Mouse (Mus musculus) embryonic facial prominence, embryonic 12.5 days (tissue): ENCODE data around the gene Ikzf1. TPM values are rescaled to one million over a fixed set of nuclear protein-coding genes. Genes with fewer than 3 reads are reported as not detected.

Source experiments
- ATAC-seq: fragments of 200-750 bp; cut with Nextera tagmentation; 2 replicates; pipeline ENCODE4 v1.8.0; 2017; ENCODE audit not compliant: insufficient number of reproducible peaks, insufficient read depth, low FRiP score, low TSS enrichment
- H3K27ac ChIP-seq: fragments of 300-500 bp; sonication (generic); 2 replicates; pipeline ENCODE4 v1.5.1; 2016; ENCODE audit warnings: mild to moderate bottlenecking
- H3K27me3 ChIP-seq: fragments of 300-500 bp; sonication (generic); 2 replicates; pipeline ENCODE4 v1.6.1; 2016; ENCODE audit warnings: mild to moderate bottlenecking, moderate library complexity
- H3K36me3 ChIP-seq: fragments of 300-500 bp; sonication (generic); 2 replicates; pipeline ENCODE4 v1.6.1; 2016; ENCODE audit warnings: mild to moderate bottlenecking
- H3K4me1 ChIP-seq: fragments of 300-500 bp; sonication (generic); 2 replicates; pipeline ENCODE4 v1.6.1; 2016
- H3K4me2 ChIP-seq: fragments of 300-500 bp; sonication (generic); replicated peaks from 2 replicates; pipeline ENCODE4 v1.6.1; 2016; ENCODE audit warnings: mild to moderate bottlenecking, moderate library complexity
- H3K4me3 ChIP-seq: fragments of 300-500 bp; sonication (generic); 2 replicates; pipeline ENCODE4 v1.5.1; 2016; ENCODE audit warnings: mild to moderate bottlenecking
- H3K9ac ChIP-seq: fragments of 300-500 bp; sonication (generic); 2 replicates; pipeline ENCODE4 v1.6.1; 2016; ENCODE audit warnings: mild to moderate bottlenecking, moderate library complexity
- H3K9me3 ChIP-seq: fragments of 300-500 bp; sonication (generic); 2 replicates; pipeline ENCODE4 v1.6.1; 2016; ENCODE audit warnings: mild to moderate bottlenecking, moderate library complexity
- WGBS: fragments of 180-500 bp; shearing (Covaris S2); methylation state at CpG from one replicate; pipeline ENCODE4 v1.1.7; 2016; 5-methylcytosine and 5-hydroxymethylcytosine counted together
- polyA plus RNA-seq: library from polyadenylated mRNA; unstranded; fragments of >200 nt; fragmentation: Nextera tagmentation; extraction: Ambion mirVana; gene quantifications from 2 replicates; pipeline ENCODE4 v1.2.1, GENCODE M21; 2016

Gene Ikzf1
- polyA plus RNA-seq, 1 experiment from 2014 or later: 0.84 TPM

DNA sequence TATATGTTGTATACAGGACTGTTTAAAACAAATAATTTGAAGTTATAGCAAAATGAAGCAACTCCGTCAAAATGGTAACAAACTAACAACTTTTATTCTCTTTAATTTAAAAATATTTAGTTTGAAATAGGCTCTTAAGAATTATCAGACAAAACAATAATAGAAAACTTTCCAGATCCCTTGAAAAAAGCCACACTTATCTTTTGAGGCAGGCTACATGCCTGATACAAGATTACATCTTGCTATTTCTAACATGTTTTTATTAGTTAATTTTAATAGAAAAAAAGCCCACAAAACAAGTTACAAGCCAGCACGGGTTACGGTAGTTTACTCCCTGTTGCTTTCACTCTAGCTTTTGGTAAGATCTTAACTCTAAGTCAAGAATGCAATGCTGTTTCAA lies 115.5 kb downstream of the Ikzf1 start:
- no peak for ATAC-seq
- H3K36me3 ChIP-seq: peaks cover 52% of the 10 kb centered on the region

DNA sequence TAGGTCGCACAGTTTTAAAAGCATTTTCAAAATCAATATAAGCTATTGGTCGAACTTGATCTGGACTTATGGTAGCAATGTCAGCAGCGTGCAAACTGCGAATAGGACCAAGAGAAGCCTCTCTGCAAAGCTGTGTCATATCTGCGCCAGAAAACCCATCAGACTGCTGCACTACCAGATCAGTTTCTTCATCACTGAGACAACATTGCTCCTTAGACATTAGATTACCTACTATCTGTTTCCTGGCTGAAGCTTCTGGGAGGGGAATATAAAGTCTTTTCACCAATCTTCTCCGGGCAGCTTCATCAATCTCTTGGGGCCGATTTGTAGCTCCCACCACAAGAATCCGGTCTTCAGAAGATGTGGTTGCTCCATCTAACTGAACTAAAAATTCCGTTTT lies 116.3 kb downstream of the Ikzf1 start:
- no peak overlapping the region for H3K27ac ChIP-seq
- no peak for ATAC-seq
- H3K4me3 ChIP-seq: no peak overlapping the region
- H3K9ac ChIP-seq: no peak overlapping the region
- H3K36me3 ChIP-seq: peaks cover 55% of the 10 kb centered on the region
- H3K4me1 ChIP-seq: no peaks in the 10 kb centered on the region
- H3K9me3 ChIP-seq: no peaks in the 10 kb centered on the region
- H3K4me2 ChIP-seq: no peak overlapping the region
- H3K27me3 ChIP-seq: no peaks in the 10 kb centered on the region
- WGBS: 94% methylated on average over 9 of the region's 9 CpGs

More for the DNA sequence above, 115.5 kb downstream of the Ikzf1 start:
- Histone ChIP-seq H3K27me3 (no peaks in the 10 kb centered on the region), H3K9me3 (no peaks in the 10 kb centered on the region), H3K27ac (no peak overlapping the region), H3K9ac (no peak overlapping the region), H3K4me1 (no peaks in the 10 kb centered on the region), H3K4me3 (no peak overlapping the region), H3K4me2 (no peak overlapping the region)
- 91% methylated on average over 3 of the region's 3 CpGs for WGBS

GRCm38 (mm10) chr11:11804421-11804820 lies 119.6 kb downstream of the Ikzf1 start:
- ATAC-seq: no peak
- WGBS: 90% methylated on average over 5 of the region's 5 CpGs
- Histone ChIP-seq H3K27me3 (no peaks in the 10 kb centered on the region), H3K9me3 (no peaks in the 10 kb centered on the region), H3K4me2 (no peak overlapping the region), H3K4me1 (0 out of 2 replicates have a peak, but pooled peaks cover 6% of the 10 kb centered on the region), H3K9ac (no peak overlapping the region), H3K4me3 (no peak overlapping the region), H3K27ac (no peak overlapping the region), H3K36me3 (peaks cover 34% of the 10 kb centered on the region)

DNA sequence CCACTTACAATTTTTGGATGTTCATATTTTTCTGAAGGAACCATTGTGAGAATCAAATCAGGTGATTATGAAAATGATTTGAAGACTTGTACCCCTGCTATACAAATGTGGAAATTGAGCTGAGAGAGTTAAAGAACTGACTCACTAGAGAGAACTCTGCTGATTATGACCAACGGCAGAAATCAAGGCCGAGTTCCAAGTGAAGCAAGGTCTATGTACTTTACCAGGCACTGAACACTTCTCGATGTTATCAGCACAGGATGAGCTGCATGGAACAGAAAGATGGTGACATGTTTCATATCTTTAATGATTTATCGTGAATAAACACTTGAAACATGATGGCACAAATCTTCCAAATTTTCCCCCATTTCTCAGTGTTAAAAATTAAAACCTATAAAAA lies 121.1 kb downstream of the Ikzf1 start:
- no peak overlapping the region for H3K27ac ChIP-seq
- H3K4me2 ChIP-seq: no peak overlapping the region
- ATAC-seq: no peak
- H3K36me3 ChIP-seq: peaks cover 31% of the 10 kb centered on the region
- no peaks in the 10 kb centered on the region for H3K9me3 ChIP-seq
- H3K4me1 ChIP-seq: peaks cover 9% of the 10 kb centered on the region; the same call in 1 of the 2 replicates
- 89% methylated on average over 4 of the region's 4 CpGs for WGBS
- H3K9ac ChIP-seq: no peak overlapping the region
- H3K4me3 ChIP-seq: no peak overlapping the region
- H3K27me3 ChIP-seq: no peaks in the 10 kb centered on the region

- no peaks in the 10 kb centered on the region for H3K9me3 ChIP-seq
- H3K4me2 ChIP-seq: peak overlapping the region; percentile 63
- H3K36me3 ChIP-seq: peaks cover 12% of the 10 kb centered on the region
- peak overlapping the region; percentile 51 for H3K4me3 ChIP-seq
- 11% methylated on average over 25 of the region's 25 CpGs for WGBS
- H3K4me1 ChIP-seq: peaks cover 9% of the 10 kb centered on the region; the same call in 1 of the 2 replicates
- peak; percentile 64 for ATAC-seq
- H3K27me3 ChIP-seq: no peaks in the 10 kb centered on the region
- peak overlapping the region; percentile 98 for H3K27ac ChIP-seq
- H3K9ac ChIP-seq: peak overlapping the region; percentile 70
Measured at GRCm38 (mm10) chr11:11808035-11808819, 123.4 kb downstream of the Ikzf1 start.

DNA sequence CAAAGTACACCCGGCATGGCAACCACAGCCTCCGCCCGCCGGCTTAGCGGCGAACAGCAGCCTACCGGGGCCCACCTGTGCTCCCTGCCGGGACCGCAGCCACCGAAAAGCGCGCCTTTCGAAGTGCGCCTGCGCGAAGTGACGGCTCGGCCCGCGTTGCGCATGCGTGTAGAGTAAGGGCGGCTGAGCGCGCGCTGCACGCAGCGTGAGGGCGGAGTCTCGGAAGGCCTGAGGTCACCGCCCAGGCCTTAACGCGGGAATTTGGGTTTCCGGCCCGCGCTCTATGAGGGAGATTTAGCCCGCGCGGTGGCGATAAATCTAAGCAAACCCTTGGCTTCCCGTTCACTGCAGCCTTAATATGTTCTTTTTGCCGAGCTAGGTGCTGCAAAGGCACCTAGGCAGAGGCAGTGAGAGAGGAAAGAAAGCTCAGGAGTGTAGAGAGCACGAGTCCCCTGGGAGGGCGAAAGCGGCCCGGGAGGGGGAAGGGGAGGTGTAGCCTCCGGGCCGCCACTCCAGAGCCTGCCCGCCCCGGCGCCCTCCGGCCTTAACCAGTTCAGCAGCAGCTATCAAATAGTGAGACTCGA lies 124.1 kb downstream of the Ikzf1 start, which contains the start of gene Fignl1:
TSS of gene Fignl1 (minus strand) at position 143 of the 584 bp plus-strand sequence.
- under 1% methylated on average over 53 of the region's 53 CpGs for WGBS
- H3K4me1 ChIP-seq: peaks cover 9% of the 10 kb centered on the region; the same call in 1 of the 2 replicates

DNA sequence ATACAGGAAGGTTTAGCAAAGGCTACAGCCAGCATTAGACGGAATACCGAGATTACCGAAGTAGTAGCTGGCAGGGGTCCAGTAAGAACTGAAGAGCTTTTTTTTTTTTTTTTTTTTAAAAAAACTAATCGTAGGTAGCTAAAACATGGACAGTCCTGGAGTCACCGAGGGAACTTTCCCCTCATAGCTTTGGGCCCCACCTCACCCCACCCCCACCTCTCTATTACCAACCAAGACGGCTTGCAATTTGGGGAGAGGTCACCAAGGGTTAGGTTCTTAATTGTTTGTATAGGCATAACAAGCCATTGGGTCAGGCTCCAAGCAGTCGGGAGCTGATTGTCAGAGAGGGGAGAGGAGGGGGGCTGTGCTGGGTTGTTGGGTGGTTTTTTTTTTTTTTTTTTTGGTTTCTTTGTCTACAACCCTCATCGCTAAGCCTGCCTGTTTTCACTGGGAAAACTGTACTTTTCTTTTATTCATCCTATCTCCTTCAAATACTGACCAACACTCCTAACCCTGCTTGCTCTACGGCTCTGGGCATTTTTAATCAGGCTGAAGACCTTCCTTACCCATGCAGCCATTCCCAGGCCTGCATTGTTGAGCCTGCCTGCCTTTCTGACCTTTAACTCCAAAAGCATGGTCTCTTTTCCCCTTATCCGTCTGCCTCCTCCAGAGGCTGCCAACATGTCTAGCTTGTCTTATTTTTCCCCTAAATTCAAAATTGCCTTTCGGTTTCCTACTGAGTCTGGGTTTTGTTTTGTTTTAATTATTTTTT lies 124.8 kb downstream of the Ikzf1 start:
- peaks cover 4% of the 10 kb centered on the region for H3K36me3 ChIP-seq
- H3K9ac ChIP-seq: peak overlapping the region; percentile 70
- peak overlapping the region; percentile 98 for H3K27ac ChIP-seq

More for the DNA sequence above, 124.1 kb downstream of the Ikzf1 start, which contains the start of gene Fignl1:
- H3K27me3 ChIP-seq: no peaks in the 10 kb centered on the region
- peak within 1 kb of the TSS; percentile 70 for H3K9ac ChIP-seq
- peak; percentile 95 for ATAC-seq
- H3K4me2 ChIP-seq: peak within 1 kb of the TSS; percentile 63
- peaks cover 11% of the 10 kb centered on the region for H3K36me3 ChIP-seq
- peak within 1 kb of the TSS; percentile 51 for H3K4me3 ChIP-seq
- peak within 1 kb of the TSS; percentile 98 for H3K27ac ChIP-seq
- no peaks in the 10 kb centered on the region for H3K9me3 ChIP-seq

GRCm38 (mm10) chr11:11811906-11812480 lies 127.2 kb downstream of the Ikzf1 start:
- Histone ChIP-seq H3K9me3 (no peaks in the 10 kb centered on the region), H3K4me2 (peak overlapping the region; percentile 33; the same call in 1 of the 2 replicates), H3K27ac (0 out of 2 replicates have a peak overlapping the region, but pooled peaks have one; percentile 50), H3K4me3 (no peak overlapping the region), H3K9ac (no peak overlapping the region), H3K4me1 (peaks cover 9% of the 10 kb centered on the region; the same call in 1 of the 2 replicates), H3K27me3 (no peaks in the 10 kb centered on the region), H3K36me3 (no peaks in the 10 kb centered on the region)
- WGBS: 24% methylated on average over 9 of the region's 9 CpGs
- ATAC-seq: no peak

More for the DNA sequence above, 124.8 kb downstream of the Ikzf1 start:
- no peaks in the 10 kb centered on the region for H3K27me3 ChIP-seq
- H3K4me3 ChIP-seq: peak overlapping the region; percentile 51
- no peaks in the 10 kb centered on the region for H3K9me3 ChIP-seq
- peak overlapping the region; percentile 63 for H3K4me2 ChIP-seq
- 2% methylated on average over 11 of the region's 11 CpGs for WGBS
- H3K4me1 ChIP-seq: peaks cover 9% of the 10 kb centered on the region; the same call in 1 of the 2 replicates
- ATAC-seq: peak; percentile 39

DNA sequence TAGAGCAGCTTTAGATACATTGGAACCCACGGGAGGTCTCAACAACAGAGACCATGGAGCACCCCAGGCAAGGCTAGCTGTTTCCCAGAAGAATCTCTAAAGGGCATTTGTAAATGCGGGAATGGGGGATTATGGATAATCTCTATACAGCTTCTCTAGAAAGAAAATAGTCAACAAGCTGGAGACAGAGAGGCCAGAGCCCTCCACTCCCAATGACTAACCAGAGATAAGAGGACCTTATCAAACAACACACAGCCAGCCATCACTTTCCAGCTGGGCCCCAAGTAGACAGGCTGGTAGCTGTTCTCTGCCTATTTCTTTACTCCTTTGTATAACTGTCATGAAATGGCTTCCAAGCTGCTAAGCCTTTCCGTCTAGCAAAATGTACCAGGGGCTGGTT lies 130.9 kb downstream of the Ikzf1 start:
- WGBS: 69% methylated on average over 3 of the region's 3 CpGs
- Histone ChIP-seq H3K4me1 (peaks cover 5% of the 10 kb centered on the region), H3K9me3 (no peaks in the 10 kb centered on the region), H3K36me3 (no peaks in the 10 kb centered on the region), H3K4me3 (no peak overlapping the region), H3K27ac (no peak overlapping the region), H3K9ac (no peak overlapping the region), H3K27me3 (no peaks in the 10 kb centered on the region), H3K4me2 (no peak overlapping the region)
- ATAC-seq: no peak

- H3K4me1 ChIP-seq: peaks cover 31% of the 10 kb centered on the region
- H3K27me3 ChIP-seq: no peaks in the 10 kb centered on the region
- H3K4me3 ChIP-seq: no peak overlapping the region
- H3K27ac ChIP-seq: no peak overlapping the region
- no peak overlapping the region for H3K4me2 ChIP-seq
- no peaks in the 10 kb centered on the region for H3K9me3 ChIP-seq
- H3K9ac ChIP-seq: no peak overlapping the region
- H3K36me3 ChIP-seq: no peaks in the 10 kb centered on the region
- WGBS: 82% methylated on average over 6 of the region's 6 CpGs
- ATAC-seq: no peak
Measured at GRCm38 (mm10) chr11:11818797-11819196, 134.0 kb downstream of the Ikzf1 start.

DNA sequence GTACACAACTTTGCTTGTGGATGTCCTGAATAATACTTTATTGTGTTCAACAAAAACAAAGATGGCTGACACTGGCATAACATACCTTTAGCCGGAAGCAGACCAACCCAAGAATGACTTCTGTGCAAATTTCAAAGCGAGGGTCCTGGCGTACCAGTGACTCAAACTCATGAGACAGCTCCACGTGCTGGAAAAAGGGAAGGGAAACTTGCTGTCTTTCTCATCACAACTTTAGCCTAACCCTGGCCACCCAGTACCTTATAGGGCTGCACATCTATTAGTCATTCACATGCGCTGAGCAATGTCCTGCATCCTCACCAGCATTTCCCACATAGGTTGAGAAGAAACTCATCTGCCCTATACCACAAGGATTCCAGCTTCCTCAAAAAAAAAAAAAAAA lies 134.4 kb downstream of the Ikzf1 start:
- H3K27me3 ChIP-seq: no peaks in the 10 kb centered on the region
- ATAC-seq: no peak
- no peak overlapping the region for H3K9ac ChIP-seq
- no peak overlapping the region for H3K4me2 ChIP-seq
- no peaks in the 10 kb centered on the region for H3K9me3 ChIP-seq
- 86% methylated on average over 5 of the region's 5 CpGs for WGBS
- H3K36me3 ChIP-seq: no peaks in the 10 kb centered on the region
- no peak overlapping the region for H3K4me3 ChIP-seq
- no peak overlapping the region for H3K27ac ChIP-seq
- H3K4me1 ChIP-seq: peaks cover 35% of the 10 kb centered on the region
